Mouse (Mus musculus) spleen, postnatal 10 days (tissue): ENCODE results near the gene Cfap61.

Source experiments
- DNase-seq, 2 experiments: peaks; one replicate each; pipeline ENCODE4 v3.0.0; 2021 to 2022; ENCODE audit warnings: low spot score in 2 of 2

The Cfap61 gene

GRCm38 (mm10) chr2:146147801-146148200 lies 213.2 kb downstream of the Cfap61 start:
- no peak for DNase-seq

GRCm38 (mm10) chr2:146149206-146149974 lies 214.8 kb downstream of the Cfap61 start:
- no peak for DNase-seq

GRCm38 (mm10) chr2:146168017-146168803 lies 233.6 kb downstream of the Cfap61 start:
- DNase-seq = no peak

GRCm38 (mm10) chr2:146169492-146169891 lies 234.9 kb downstream of the Cfap61 start:
- DNase-seq = no peak

GRCm38 (mm10) chr2:146172106-146172505 lies 237.5 kb downstream of the Cfap61 start:
- DNase-seq = no peak

GRCm38 (mm10) chr2:146174173-146174572 lies 239.6 kb downstream of the Cfap61 start:
- DNase-seq = no peak

- no peak for DNase-seq
Observed at GRCm38 (mm10) chr2:146178718-146179117, 244.1 kb downstream of the Cfap61 start.

- DNase-seq = no peak
Observed at GRCm38 (mm10) chr2:146183830-146184793, 249.5 kb downstream of the Cfap61 start.

GRCm38 (mm10) chr2:146196126-146196525 lies 261.5 kb downstream of the Cfap61 start:
- DNase-seq = no peak

- no peak for DNase-seq
Observed at GRCm38 (mm10) chr2:146197947-146198346, 263.4 kb downstream of the Cfap61 start.

- no peak for DNase-seq
Observed at GRCm38 (mm10) chr2:146210968-146211367, 276.4 kb downstream of the Cfap61 start.

- peak in 1 of 2 experiments; percentile 32 for DNase-seq
Observed at GRCm38 (mm10) chr2:146214715-146215114, 280.1 kb downstream of the Cfap61 start.

GRCm38 (mm10) chr2:146216111-146217064 lies 281.8 kb downstream of the Cfap61 start:
- no peak for DNase-seq

GRCm38 (mm10) chr2:146217227-146217980 lies 282.8 kb downstream of the Cfap61 start:
- DNase-seq = no peak

- no peak for DNase-seq
Observed at GRCm38 (mm10) chr2:146218161-146218691, 283.6 kb downstream of the Cfap61 start.

GRCm38 (mm10) chr2:146218881-146219535 lies 284.4 kb downstream of the Cfap61 start:
- no peak for DNase-seq

- DNase-seq = no peak
Observed at GRCm38 (mm10) chr2:146219791-146220190, 285.2 kb downstream of the Cfap61 start.

- peak in 1 of 2 experiments; percentile 18 for DNase-seq
Observed at GRCm38 (mm10) chr2:146220591-146221075, 286.0 kb downstream of the Cfap61 start.
